Mouse (Mus musculus): ENCODE measurements around the gene Snapc3. TPM values are rescaled to one million over a fixed set of nuclear protein-coding genes. Genes with fewer than 3 reads are reported as not detected.
"Not testable (repeated sequence)": the region's sequence is repeated elsewhere in the genome, so short reads cannot be mapped to it uniquely, and the experiment has no call there.

The Snapc3 gene
- polyA plus RNA-seq, 1 experiment from 2014 or later: 41.1 TPM

GRCm38 (mm10) chr4:83467615-83468014, 50.1 kb downstream of the Snapc3 start:
- H3K4me1 ChIP-seq (replicated peaks; ENCODE audit: control insufficient read depth, insufficient read depth, low read length): no peaks in the 10 kb centered on the region
- H3K4me2 ChIP-seq (ENCODE audit: low read depth, low read length): no peak overlapping the region
- H3K27me3 ChIP-seq (ENCODE audit: control insufficient read depth, insufficient read depth, low read depth, low read length): no peaks in the 10 kb centered on the region
- 86% methylated on average over 7 of the region's 7 CpGs for WGBS
- H3K4me3 ChIP-seq (ENCODE audit: low read length): no peak overlapping the region
- H3K9ac ChIP-seq (ENCODE audit: low read length): no peak overlapping the region
- peaks cover 46% of the 10 kb centered on the region for H3K36me3 ChIP-seq (ENCODE audit: control insufficient read depth, insufficient read depth, low read length)
- H3K27ac ChIP-seq (ENCODE audit: low read length): no peak overlapping the region
- no peaks in the 10 kb centered on the region for H3K9me3 ChIP-seq (ENCODE audit: control insufficient read depth, low read length)
- no peak for ATAC-seq (ENCODE audit: low read depth)

DNA sequence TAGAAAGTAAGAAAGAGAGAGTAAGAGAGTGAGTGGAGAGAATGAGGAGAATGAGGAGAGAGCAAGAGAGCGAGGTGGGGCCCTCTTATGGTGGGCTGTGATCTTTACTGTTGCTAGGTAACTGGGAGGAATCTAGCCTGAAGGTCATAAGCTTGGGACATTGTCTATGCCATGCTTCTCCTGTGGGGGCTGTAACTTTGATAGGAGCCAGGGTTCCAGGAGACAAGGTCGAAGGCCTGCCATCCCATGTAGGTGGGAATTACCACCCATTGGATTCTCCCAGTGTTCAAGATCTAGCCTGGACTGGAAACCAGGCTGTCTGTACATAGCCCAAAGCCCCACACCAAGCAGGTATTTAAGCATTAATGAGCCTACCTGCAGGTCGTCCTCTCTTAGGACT, 50.7 kb downstream of the Snapc3 start:
- no peak for ATAC-seq (ENCODE audit: low read depth)
- H3K4me3 ChIP-seq (ENCODE audit: low read length): no peak overlapping the region
- peaks cover 42% of the 10 kb centered on the region for H3K36me3 ChIP-seq (ENCODE audit: control insufficient read depth, insufficient read depth, low read length)
- no peaks in the 10 kb centered on the region for H3K9me3 ChIP-seq (ENCODE audit: control insufficient read depth, low read length)
- no peak overlapping the region for H3K9ac ChIP-seq (ENCODE audit: low read length)
- H3K4me1 ChIP-seq (replicated peaks; ENCODE audit: control insufficient read depth, insufficient read depth, low read length): no peaks in the 10 kb centered on the region
- no peaks in the 10 kb centered on the region for H3K27me3 ChIP-seq (ENCODE audit: control insufficient read depth, insufficient read depth, low read depth, low read length)
- no peak overlapping the region for H3K27ac ChIP-seq (ENCODE audit: low read length)
- 81% methylated on average over 3 of the region's 3 CpGs for WGBS
- no peak overlapping the region for H3K4me2 ChIP-seq (ENCODE audit: low read depth, low read length)

DNA sequence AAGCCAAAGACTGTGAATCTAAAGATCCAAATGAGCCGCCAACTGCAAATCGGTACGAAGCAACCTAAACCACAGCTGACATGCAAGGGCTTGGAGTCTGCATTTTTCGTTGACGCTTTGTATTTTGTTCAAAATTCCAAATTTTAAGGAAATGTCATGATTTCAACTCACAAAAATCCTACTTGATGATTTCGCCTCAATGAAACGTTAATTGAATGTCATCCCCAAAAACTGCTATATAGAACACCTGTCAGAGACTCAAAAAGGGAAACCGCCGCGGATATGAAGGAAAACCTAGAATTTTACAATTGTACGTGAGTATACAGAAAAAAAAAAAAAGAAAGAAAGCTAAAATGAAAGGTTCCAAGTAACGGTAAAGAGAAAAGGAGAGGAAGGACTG, 67.7 kb downstream of the Snapc3 start:
- H3K27me3 ChIP-seq (ENCODE audit: control insufficient read depth, insufficient read depth, low read depth, low read length): no peaks in the 10 kb centered on the region
- peak overlapping the region; percentile 84 for H3K9ac ChIP-seq (ENCODE audit: low read length)
- H3K9me3 ChIP-seq (ENCODE audit: control insufficient read depth, low read length): no peaks in the 10 kb centered on the region
- peak overlapping the region; percentile 88 for H3K4me3 ChIP-seq (ENCODE audit: low read length)
- H3K4me1 ChIP-seq (replicated peaks; ENCODE audit: control insufficient read depth, insufficient read depth, low read length): peaks cover 9% of the 10 kb centered on the region
- WGBS: 20% methylated on average over 12 of the region's 12 CpGs
- H3K4me2 ChIP-seq (ENCODE audit: low read depth, low read length): peak overlapping the region; percentile 57
- H3K36me3 ChIP-seq (ENCODE audit: control insufficient read depth, insufficient read depth, low read length): peaks cover 6% of the 10 kb centered on the region
- H3K27ac ChIP-seq (ENCODE audit: low read length): peak overlapping the region; percentile 96; the same call in 1 of the 2 replicates
- ATAC-seq (ENCODE audit: low read depth): no peak

GRCm38 (mm10) chr4:83485735-83486116, 68.2 kb downstream of the Snapc3 start:
- H3K4me3 ChIP-seq (ENCODE audit: low read length): peak overlapping the region; percentile 88
- ATAC-seq (ENCODE audit: low read depth): peak; percentile 88
- peak overlapping the region; percentile 96 for H3K27ac ChIP-seq (ENCODE audit: low read length)
- peaks cover 6% of the 10 kb centered on the region for H3K36me3 ChIP-seq (ENCODE audit: control insufficient read depth, insufficient read depth, low read length)
- H3K4me2 ChIP-seq (ENCODE audit: low read depth, low read length): peak overlapping the region; percentile 57
- no peaks in the 10 kb centered on the region for H3K9me3 ChIP-seq (ENCODE audit: control insufficient read depth, low read length)
- 0% methylated on average over 17 of the region's 40 CpGs for WGBS
- H3K27me3 ChIP-seq (ENCODE audit: control insufficient read depth, insufficient read depth, low read depth, low read length): no peaks in the 10 kb centered on the region
- H3K9ac ChIP-seq (ENCODE audit: low read length): peak overlapping the region; percentile 84
- peaks cover 9% of the 10 kb centered on the region for H3K4me1 ChIP-seq (replicated peaks; ENCODE audit: control insufficient read depth, insufficient read depth, low read length)

DNA sequence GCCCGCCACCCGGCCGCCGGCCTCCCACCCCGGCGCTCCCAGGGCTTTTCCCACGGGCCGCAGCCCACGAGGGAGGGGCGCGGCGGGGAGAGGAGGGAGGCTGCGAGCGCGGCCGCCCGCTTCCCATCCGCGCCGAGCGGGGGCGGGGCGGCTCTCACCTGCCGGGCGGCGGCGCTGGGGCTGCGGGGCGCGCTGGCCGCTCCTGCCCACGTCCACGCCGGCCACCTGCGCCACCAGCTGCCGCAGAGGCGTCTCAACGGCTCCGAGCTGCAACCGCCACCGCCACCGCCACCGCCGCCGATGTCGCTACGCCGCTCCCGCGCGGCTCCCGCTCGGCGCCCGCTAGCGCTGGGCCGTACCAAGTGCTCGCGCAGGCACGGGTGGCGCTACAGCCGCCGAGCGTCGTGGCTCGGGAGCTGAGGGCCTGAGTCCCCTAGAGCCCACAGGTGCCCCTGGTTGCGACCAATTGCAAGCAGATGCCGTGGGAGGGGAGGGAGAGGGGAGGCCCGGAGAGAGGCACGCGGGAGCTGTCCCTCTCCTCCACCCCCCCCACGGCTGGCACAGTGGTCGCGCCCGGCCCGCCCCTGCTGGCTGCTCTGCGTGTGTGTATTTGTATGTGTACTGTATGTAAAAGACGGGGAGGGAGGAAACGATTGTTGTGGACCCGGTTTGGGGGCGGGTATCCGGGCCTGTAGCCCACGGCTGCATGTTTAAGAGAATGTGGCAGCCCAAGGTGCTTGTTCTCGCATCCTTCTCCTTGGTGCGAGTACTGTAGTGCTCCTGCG, 68.8 kb downstream of the Snapc3 start, which contains the start of gene Psip1:
TSS of gene Psip1 (minus strand) at position 343 of the 785 bp plus-strand sequence.
- Histone ChIP-seq H3K27me3 (ENCODE audit: control insufficient read depth, insufficient read depth, low read depth, low read length) (no peaks in the 10 kb centered on the region), H3K27ac (ENCODE audit: low read length) (peak within 1 kb of the TSS; percentile 96), H3K36me3 (ENCODE audit: control insufficient read depth, insufficient read depth, low read length) (peaks cover 6% of the 10 kb centered on the region), H3K9ac (ENCODE audit: low read length) (peak within 1 kb of the TSS; percentile 84), H3K4me1 (replicated peaks; ENCODE audit: control insufficient read depth, insufficient read depth, low read length) (peaks cover 9% of the 10 kb centered on the region), H3K4me2 (ENCODE audit: low read depth, low read length) (peak within 1 kb of the TSS; percentile 57), H3K4me3 (ENCODE audit: low read length) (peak within 1 kb of the TSS; percentile 88), H3K9me3 (ENCODE audit: control insufficient read depth, low read length) (no peaks in the 10 kb centered on the region)
- WGBS: under 1% methylated on average over 45 of the region's 86 CpGs
- peak; percentile 92 for ATAC-seq (ENCODE audit: low read depth)

DNA sequence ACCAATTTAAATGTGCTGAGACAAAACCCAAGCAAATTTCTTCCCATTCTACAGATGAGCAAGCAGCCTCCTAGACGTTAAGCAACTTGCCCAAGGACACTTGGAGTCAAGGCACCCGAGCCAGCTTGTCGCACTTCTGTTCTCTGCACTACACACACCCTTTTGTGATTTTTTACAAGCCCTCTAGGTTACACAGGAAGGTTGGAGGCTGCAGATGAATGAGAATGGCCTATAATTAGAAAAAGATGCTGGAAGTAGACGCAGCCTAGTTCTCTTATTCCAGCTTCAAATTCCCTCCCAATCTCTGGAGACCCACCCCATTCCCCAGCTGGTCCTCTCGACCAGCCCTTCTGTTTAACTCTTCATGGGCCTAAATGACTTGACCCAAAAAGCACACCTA, 71.6 kb downstream of the Snapc3 start:
- H3K27ac ChIP-seq (ENCODE audit: low read length): no peak overlapping the region
- no peaks in the 10 kb centered on the region for H3K27me3 ChIP-seq (ENCODE audit: control insufficient read depth, insufficient read depth, low read depth, low read length)
- H3K4me3 ChIP-seq (ENCODE audit: low read length): no peak overlapping the region
- H3K4me2 ChIP-seq (ENCODE audit: low read depth, low read length): no peak overlapping the region
- no peak for ATAC-seq (ENCODE audit: low read depth)
- no peaks in the 10 kb centered on the region for H3K36me3 ChIP-seq (ENCODE audit: control insufficient read depth, insufficient read depth, low read length)
- no peaks in the 10 kb centered on the region for H3K9me3 ChIP-seq (ENCODE audit: control insufficient read depth, low read length)
- no peak overlapping the region for H3K9ac ChIP-seq (ENCODE audit: low read length)
- 29% methylated on average over 5 of the region's 5 CpGs for WGBS
- peaks cover 9% of the 10 kb centered on the region for H3K4me1 ChIP-seq (replicated peaks; ENCODE audit: control insufficient read depth, insufficient read depth, low read length)

DNA sequence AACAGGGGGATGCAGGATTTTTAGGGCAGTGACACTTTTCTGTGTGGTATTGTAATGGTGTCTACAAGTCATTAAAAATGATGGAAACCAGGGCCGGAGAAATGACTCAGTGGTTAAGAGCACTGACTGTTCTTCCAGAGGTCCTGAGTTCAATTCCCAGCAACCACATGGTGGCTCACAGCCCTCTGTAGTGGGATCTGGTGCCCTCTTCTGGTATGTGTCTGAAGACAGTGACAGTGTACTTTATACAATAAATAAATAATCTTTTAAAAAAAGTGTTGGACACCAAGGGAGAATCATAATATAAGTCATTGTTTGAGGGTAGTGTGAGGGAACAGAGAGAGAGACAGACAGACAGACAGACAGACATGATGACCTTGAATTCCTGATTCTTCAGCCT, 75.6 kb downstream of the Snapc3 start:
- no peaks in the 10 kb centered on the region for H3K27me3 ChIP-seq (ENCODE audit: control insufficient read depth, insufficient read depth, low read depth, low read length)
- no peaks in the 10 kb centered on the region for H3K36me3 ChIP-seq (ENCODE audit: control insufficient read depth, insufficient read depth, low read length)
- no peak overlapping the region for H3K4me3 ChIP-seq (ENCODE audit: low read length)
- no peaks in the 10 kb centered on the region for H3K9me3 ChIP-seq (ENCODE audit: control insufficient read depth, low read length)
- H3K9ac ChIP-seq (ENCODE audit: low read length): no peak overlapping the region
- no peak overlapping the region for H3K27ac ChIP-seq (ENCODE audit: low read length)
- 93% methylated on average over 1 of the region's 1 CpGs for WGBS
- H3K4me1 ChIP-seq (replicated peaks; ENCODE audit: control insufficient read depth, insufficient read depth, low read length): no peaks in the 10 kb centered on the region
- ATAC-seq (ENCODE audit: low read depth): no peak
- H3K4me2 ChIP-seq (ENCODE audit: low read depth, low read length): no peak overlapping the region

DNA sequence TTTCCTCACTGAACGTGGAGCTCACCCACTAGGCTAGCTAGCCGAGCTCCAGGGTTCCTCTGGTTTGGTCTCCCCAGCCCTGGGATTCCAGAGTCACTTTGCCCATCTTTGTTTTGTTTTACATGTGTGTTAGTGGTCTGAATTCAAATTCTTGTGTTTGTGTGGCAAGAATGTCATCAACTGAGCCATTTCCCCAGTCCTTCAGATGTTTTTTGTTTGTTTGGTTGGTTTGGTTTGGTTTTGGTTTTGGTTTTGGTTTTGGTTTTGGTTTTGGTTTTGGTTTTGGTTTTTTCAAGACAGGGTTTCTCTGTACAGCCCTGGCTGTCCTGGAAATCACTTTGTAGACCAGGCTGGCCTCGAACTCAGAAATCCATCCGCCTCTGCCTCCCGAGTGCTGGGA, 79.5 kb downstream of the Snapc3 start:
- not testable (repeated sequence) for H3K9ac ChIP-seq (ENCODE audit: low read length); H3K9me3 ChIP-seq (ENCODE audit: control insufficient read depth, low read length); H3K4me2 ChIP-seq (ENCODE audit: low read depth, low read length); H3K27ac ChIP-seq (ENCODE audit: low read length); H3K36me3 ChIP-seq (ENCODE audit: control insufficient read depth, insufficient read depth, low read length); H3K27me3 ChIP-seq (ENCODE audit: control insufficient read depth, insufficient read depth, low read depth, low read length); ATAC-seq (ENCODE audit: low read depth); H3K4me1 ChIP-seq (replicated peaks; ENCODE audit: control insufficient read depth, insufficient read depth, low read length); H3K4me3 ChIP-seq (ENCODE audit: low read length)
- 83% methylated on average over 5 of the region's 5 CpGs for WGBS

- Histone ChIP-seq H3K4me1 (replicated peaks; ENCODE audit: control insufficient read depth, insufficient read depth, low read length) (no peaks in the 10 kb centered on the region), H3K4me2 (ENCODE audit: low read depth, low read length) (peak overlapping the region; percentile 48), H3K4me3 (ENCODE audit: low read length) (peak overlapping the region; percentile 27), H3K27ac (ENCODE audit: low read length) (no peak overlapping the region), H3K27me3 (ENCODE audit: control insufficient read depth, insufficient read depth, low read depth, low read length) (no peaks in the 10 kb centered on the region), H3K36me3 (ENCODE audit: control insufficient read depth, insufficient read depth, low read length) (no peaks in the 10 kb centered on the region), H3K9ac (ENCODE audit: low read length) (no peak overlapping the region), H3K9me3 (ENCODE audit: control insufficient read depth, low read length) (no peaks in the 10 kb centered on the region)
- peak; percentile 28 for ATAC-seq (ENCODE audit: low read depth)
- WGBS: 11% methylated on average over 22 of the region's 22 CpGs
These were observed 82.9 kb downstream of the Snapc3 start for GRCm38 (mm10) chr4:83500154-83501036.
